Comparison of ENCODE assay signal across 27 mouse cellular contexts in the genomic region with DNA sequence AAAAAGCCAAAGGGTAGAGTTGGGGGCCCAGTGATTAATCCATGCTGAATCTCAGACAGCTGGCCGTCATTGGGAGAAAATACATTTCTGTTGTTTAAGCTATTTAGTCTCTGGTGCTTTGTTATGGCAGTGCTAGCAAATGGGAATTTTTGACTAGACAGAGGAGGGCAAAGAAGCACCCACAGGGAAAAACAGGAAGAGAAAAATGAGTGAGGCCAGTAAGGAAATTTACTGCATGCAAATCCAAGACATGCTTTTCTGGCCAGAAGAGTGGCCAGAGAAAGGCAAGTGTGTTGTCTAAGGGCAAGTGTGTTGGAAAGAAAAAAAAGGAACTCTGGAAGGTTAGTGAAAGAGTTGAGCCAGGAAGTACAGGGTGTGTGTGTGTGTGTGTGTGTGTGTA.
"Had no signal": no experiment of that assay in that cellular context is flagged by ENCODE, and none has a peak within 500 bp of the region (broad histone marks: within the 10 kb centered on the region; RNA-seq: fewer than 3 reads in every experiment).

No protein-coding gene starts in this region.

- H3K9me3 ChIP-seq: heart, embryonic 13.5 days; heart, embryonic 15.5 days; hindbrain, embryonic 13.5 days; hindbrain, embryonic 15.5 days; kidney, embryonic 15.5 days; limb, embryonic 13.5 days; limb, embryonic 15.5 days; liver, embryonic 12.5 days had no signal

- DNase-seq: gastrocnemius, postnatal 14 days; gastrocnemius, postnatal 36 days; heart, adult 11 months; heart, adult 2 months; heart, postnatal 14 days; heart, postnatal 36 days; kidney, adult 11 months; kidney, adult 2 months; kidney, adult 9 months; kidney, postnatal 14 days; kidney, postnatal 36 days; layer of hippocampus, adult 9-11 months; layer of hippocampus, postnatal 36 days; left cerebral cortex, postnatal 4 days had no signal

- H3K27me3 ChIP-seq: heart, embryonic 13.5 days; heart, embryonic 15.5 days; kidney, embryonic 15.5 days; limb, embryonic 13.5 days; limb, embryonic 15.5 days had no signal

- H3K9ac ChIP-seq: heart, embryonic 13.5 days; heart, embryonic 15.5 days; hindbrain, embryonic 13.5 days; hindbrain, embryonic 15.5 days; kidney, embryonic 15.5 days; limb, embryonic 13.5 days; limb, embryonic 15.5 days; liver, embryonic 12.5 days; liver, embryonic 14.5 days had no signal

- H3K4me3 ChIP-seq: heart, adult 2 months; heart, embryonic 13.5 days; heart, embryonic 15.5 days; hindbrain, embryonic 13.5 days; hindbrain, embryonic 15.5 days; kidney, embryonic 15.5 days; limb, embryonic 13.5 days; limb, embryonic 15.5 days; liver, embryonic 12.5 days had no signal

- H3K27ac ChIP-seq: heart, adult 2 months; heart, embryonic 13.5 days; heart, embryonic 15.5 days; hindbrain, embryonic 13.5 days; hindbrain, embryonic 15.5 days; hindbrain, postnatal 0 days; kidney, embryonic 15.5 days; kidney, postnatal 0 days; limb, embryonic 13.5 days; limb, embryonic 15.5 days; liver, embryonic 12.5 days; liver, embryonic 14.5 days had no signal

- ATAC-seq: hindbrain, postnatal 0 days; intestine, embryonic 16.5 days; liver, embryonic 12.5 days had no signal

- H3K4me2 ChIP-seq: heart, embryonic 11.5 days; heart, embryonic 13.5 days; heart, embryonic 15.5 days; hindbrain, embryonic 13.5 days; hindbrain, embryonic 15.5 days; kidney, embryonic 15.5 days; limb, embryonic 13.5 days; limb, embryonic 15.5 days; liver, embryonic 12.5 days had no signal

- H3K36me3 ChIP-seq: heart, embryonic 13.5 days; heart, embryonic 15.5 days; hindbrain, embryonic 13.5 days; hindbrain, embryonic 15.5 days; kidney, embryonic 15.5 days; limb, embryonic 13.5 days; limb, embryonic 15.5 days; liver, embryonic 12.5 days had no signal
